Mouse (Mus musculus) 3T3-L1 (cell line): ENCODE measurements around the gene Wipf2.
"Not testable (repeated sequence)": the region's sequence is repeated elsewhere in the genome, so short reads cannot be mapped to it uniquely, and the experiment has no call there.

Experiments used
- DNase-seq: peaks from one replicate; pipeline ENCODE4 v3.0.0-alpha.2; 2015; ENCODE audit warnings: low read depth, low spot score

The Wipf2 gene

GRCm38 (mm10) chr11:98930773-98931512 is 67.5 kb downstream of the Wipf2 start:
- peak; percentile 82 for DNase-seq

- peak; percentile 71 for DNase-seq
Observed at GRCm38 (mm10) chr11:98931513-98932292, 68.3 kb downstream of the Wipf2 start.

GRCm38 (mm10) chr11:98932293-98933091 is 69.1 kb downstream of the Wipf2 start:
- peak; percentile 64 for DNase-seq

- peak; percentile 94 for DNase-seq
Observed at GRCm38 (mm10) chr11:98933151-98933550, 69.7 kb downstream of the Wipf2 start.

GRCm38 (mm10) chr11:98933847-98934246 is 70.4 kb downstream of the Wipf2 start:
- not testable (repeated sequence) for DNase-seq

GRCm38 (mm10) chr11:98934367-98934766 is 70.9 kb downstream of the Wipf2 start:
- no peak for DNase-seq

GRCm38 (mm10) chr11:98935123-98935522 is 71.7 kb downstream of the Wipf2 start:
- DNase-seq, result peak; percentile 19

- peak; percentile 92 for DNase-seq
Observed at GRCm38 (mm10) chr11:98936170-98936569, 72.7 kb downstream of the Wipf2 start.

- peak; percentile 65 for DNase-seq
Observed at GRCm38 (mm10) chr11:98936606-98937409, 73.4 kb downstream of the Wipf2 start.

GRCm38 (mm10) chr11:98937410-98937913 is 74.0 kb downstream of the Wipf2 start:
- peak; percentile 94 for DNase-seq

- DNase-seq, result peak; percentile 66
Observed at GRCm38 (mm10) chr11:98937914-98938694, 74.7 kb downstream of the Wipf2 start.

GRCm38 (mm10) chr11:98938701-98939083 is 75.3 kb downstream of the Wipf2 start:
- DNase-seq, result no peak

- DNase-seq, result peak; percentile 69
Observed at GRCm38 (mm10) chr11:98939084-98939952, 75.9 kb downstream of the Wipf2 start.

GRCm38 (mm10) chr11:98939953-98940641 is 76.7 kb downstream of the Wipf2 start:
- DNase-seq, result peak; percentile 56

- DNase-seq, result no peak
Observed at GRCm38 (mm10) chr11:98940776-98941175, 77.3 kb downstream of the Wipf2 start.

- DNase-seq, result peak; percentile 67
Observed at GRCm38 (mm10) chr11:98941341-98941825, 77.9 kb downstream of the Wipf2 start.

GRCm38 (mm10) chr11:98941826-98942550 is 78.5 kb downstream of the Wipf2 start:
- DNase-seq, result peak; percentile 96

- peak; percentile 77 for DNase-seq
Observed at GRCm38 (mm10) chr11:98942555-98942922, 79.1 kb downstream of the Wipf2 start.
